Mouse (Mus musculus): ENCODE results near the gene E130208F15Rik. TPM values are rescaled to one million over a fixed set of nuclear protein-coding genes. Genes with fewer than 3 reads are reported as not detected.
A peak's percentile ranks its signal among the peaks of the same experiment; 100 is the strongest.

Gene E130208F15Rik
- polyA plus RNA-seq, 1 experiment from 2014 or later, result not detected

- DNase-seq (ENCODE audit: low spot score) (no peak), ATAC-seq (no peak)
- Histone ChIP-seq H3K27me3 (replicated peaks; ENCODE audit: insufficient read depth, low read length) (no peaks in the 10 kb centered on the region), H3K27ac (ENCODE audit: low read length) (0 out of 2 replicates have a peak overlapping the region, but pooled peaks have one; percentile 98), H3K4me3 (ENCODE audit: low read depth, low read length) (no peak overlapping the region), H3K9me3 (ENCODE audit: low read length) (no peaks in the 10 kb centered on the region), H3K36me3 (ENCODE audit: insufficient read depth, low read length) (no peaks in the 10 kb centered on the region), H3K9ac (replicated peaks; ENCODE audit: low read depth) (no peak overlapping the region), H3K4me1 (ENCODE audit: insufficient read depth, low read depth, low read length) (0 out of 2 replicates have a peak, but pooled peaks cover 2% of the 10 kb centered on the region), H3K4me2 (replicated peaks; ENCODE audit: low read depth, low read length) (no peak overlapping the region)
- 59% methylated on average over 4 of the region's 4 CpGs for WGBS
- TF ChIP-seq CTCF (IDR thresholded peaks at IDR 0.05) (no peak), EP300 (IDR thresholded peaks at IDR 0.05) (no peak)
Measured at GRCm38 (mm10) chr7:30281522-30281921, 40.0 kb upstream of the E130208F15Rik start.

GRCm38 (mm10) chr7:30282740-30283139 lies 38.8 kb upstream of the E130208F15Rik start:
- no peaks in the 10 kb centered on the region for H3K9me3 ChIP-seq (ENCODE audit: low read length)
- WGBS, result 69% methylated on average over 7 of the region's 7 CpGs
- H3K4me1 ChIP-seq (ENCODE audit: insufficient read depth, low read depth, low read length), result 0 out of 2 replicates have a peak, but pooled peaks cover 2% of the 10 kb centered on the region
- no peak for ATAC-seq
- no peak for DNase-seq (ENCODE audit: low spot score)
- TF ChIP-seq EP300 (IDR thresholded peaks at IDR 0.05) (no peak), CTCF (IDR thresholded peaks at IDR 0.05) (no peak)
- H3K9ac ChIP-seq (replicated peaks; ENCODE audit: low read depth), result no peak overlapping the region
- no peaks in the 10 kb centered on the region for H3K36me3 ChIP-seq (ENCODE audit: insufficient read depth, low read length)
- no peaks in the 10 kb centered on the region for H3K27me3 ChIP-seq (replicated peaks; ENCODE audit: insufficient read depth, low read length)
- no peak overlapping the region for H3K27ac ChIP-seq (ENCODE audit: low read length)
- H3K4me2 ChIP-seq (replicated peaks; ENCODE audit: low read depth, low read length), result no peak overlapping the region
- no peak overlapping the region for H3K4me3 ChIP-seq (ENCODE audit: low read depth, low read length)

GRCm38 (mm10) chr7:30286701-30287410 lies 34.7 kb upstream of the E130208F15Rik start:
- Histone ChIP-seq H3K4me3 (ENCODE audit: low read depth, low read length) (no peak overlapping the region), H3K9me3 (ENCODE audit: low read length) (no peaks in the 10 kb centered on the region), H3K36me3 (ENCODE audit: insufficient read depth, low read length) (no peaks in the 10 kb centered on the region), H3K4me2 (replicated peaks; ENCODE audit: low read depth, low read length) (no peak overlapping the region), H3K27ac (ENCODE audit: low read length) (no peak overlapping the region), H3K27me3 (replicated peaks; ENCODE audit: insufficient read depth, low read length) (no peaks in the 10 kb centered on the region), H3K4me1 (ENCODE audit: insufficient read depth, low read depth, low read length) (no peaks in the 10 kb centered on the region), H3K9ac (replicated peaks; ENCODE audit: low read depth) (no peak overlapping the region)
- no peak for TF ChIP-seq EP300 (IDR thresholded peaks at IDR 0.05)
- DNase-seq (ENCODE audit: low spot score), result peak; percentile 17
- ATAC-seq, result no peak
- 57% methylated on average over 8 of the region's 8 CpGs for WGBS

GRCm38 (mm10) chr7:30288046-30288445 lies 33.5 kb upstream of the E130208F15Rik start:
- no peaks in the 10 kb centered on the region for H3K9me3 ChIP-seq (ENCODE audit: low read length)
- no peaks in the 10 kb centered on the region for H3K36me3 ChIP-seq (ENCODE audit: insufficient read depth, low read length)
- H3K4me3 ChIP-seq (ENCODE audit: low read depth, low read length), result no peak overlapping the region
- DNase-seq (ENCODE audit: low spot score) (no peak), ATAC-seq (no peak)
- H3K27ac ChIP-seq (ENCODE audit: low read length), result no peak overlapping the region
- WGBS, result 52% methylated on average over 6 of the region's 6 CpGs
- H3K4me1 ChIP-seq (ENCODE audit: insufficient read depth, low read depth, low read length), result no peaks in the 10 kb centered on the region
- H3K9ac ChIP-seq (replicated peaks; ENCODE audit: low read depth), result no peak overlapping the region
- TF ChIP-seq CTCF (IDR thresholded peaks at IDR 0.05), result no peak
- TF ChIP-seq EP300 (IDR thresholded peaks at IDR 0.05), result no peak
- H3K27me3 ChIP-seq (replicated peaks; ENCODE audit: insufficient read depth, low read length), result no peaks in the 10 kb centered on the region
- H3K4me2 ChIP-seq (replicated peaks; ENCODE audit: low read depth, low read length), result no peak overlapping the region

GRCm38 (mm10) chr7:30289071-30289713 lies 32.3 kb upstream of the E130208F15Rik start:
- Histone ChIP-seq H3K9me3 (ENCODE audit: low read length) (no peaks in the 10 kb centered on the region), H3K4me1 (ENCODE audit: insufficient read depth, low read depth, low read length) (no peaks in the 10 kb centered on the region), H3K4me3 (ENCODE audit: low read depth, low read length) (no peak overlapping the region), H3K27ac (ENCODE audit: low read length) (no peak overlapping the region), H3K4me2 (replicated peaks; ENCODE audit: low read depth, low read length) (no peak overlapping the region), H3K9ac (replicated peaks; ENCODE audit: low read depth) (no peak overlapping the region), H3K27me3 (replicated peaks; ENCODE audit: insufficient read depth, low read length) (no peaks in the 10 kb centered on the region), H3K36me3 (ENCODE audit: insufficient read depth, low read length) (no peaks in the 10 kb centered on the region)
- DNase-seq (ENCODE audit: low spot score) (no peak), ATAC-seq (no peak)
- WGBS, result 68% methylated on average over 7 of the region's 7 CpGs
- TF ChIP-seq CTCF (IDR thresholded peaks at IDR 0.05) (no peak), EP300 (IDR thresholded peaks at IDR 0.05) (no peak)

- Histone ChIP-seq H3K9ac (replicated peaks; ENCODE audit: low read depth) (no peak overlapping the region), H3K27ac (ENCODE audit: low read length) (no peak overlapping the region), H3K4me3 (ENCODE audit: low read depth, low read length) (no peak overlapping the region), H3K4me1 (ENCODE audit: insufficient read depth, low read depth, low read length) (no peaks in the 10 kb centered on the region), H3K36me3 (ENCODE audit: insufficient read depth, low read length) (no peaks in the 10 kb centered on the region), H3K9me3 (ENCODE audit: low read length) (no peaks in the 10 kb centered on the region), H3K27me3 (replicated peaks; ENCODE audit: insufficient read depth, low read length) (no peaks in the 10 kb centered on the region), H3K4me2 (replicated peaks; ENCODE audit: low read depth, low read length) (no peak overlapping the region)
- ATAC-seq, result no peak
- 52% methylated on average over 10 of the region's 10 CpGs for WGBS
- TF ChIP-seq EP300 (IDR thresholded peaks at IDR 0.05) (no peak), CTCF (IDR thresholded peaks at IDR 0.05) (no peak)
- DNase-seq (ENCODE audit: low spot score), result no peak
Measured at GRCm38 (mm10) chr7:30289714-30290399, 31.7 kb upstream of the E130208F15Rik start.

Data from lung, postnatal 0 days (tissue).